Mouse (Mus musculus) embryo, embryonic 11.5 days (tissue): ENCODE results near the gene Oscar.
A peak's percentile ranks its signal among the peaks of the same experiment; 100 is the strongest.

Experiments used
- DNase-seq: peaks from one replicate; pipeline ENCODE4 v3.0.0-alpha.2; 2012; ENCODE audit warnings: low read depth, low spot score

Oscar gene

DNA sequence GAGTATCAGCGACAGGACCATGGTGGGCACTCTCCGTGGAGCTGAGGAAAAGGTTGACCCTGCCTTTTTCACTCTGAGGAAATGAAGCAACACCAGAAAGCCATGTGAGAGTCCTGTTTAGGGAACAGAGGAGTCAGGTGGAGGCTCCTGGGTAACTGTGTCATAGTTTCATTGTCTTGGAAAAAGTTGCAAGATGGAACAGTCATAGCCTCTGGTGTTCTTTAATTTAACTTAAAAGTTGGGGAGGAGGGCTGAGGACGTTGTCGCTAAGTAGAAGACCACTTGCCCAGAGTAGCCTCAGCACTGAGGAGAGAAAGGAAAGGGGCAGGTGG is at the start of gene Oscar:
Oscar (minus strand) TSS at position 101 of the 332 bp plus-strand sequence.
- no peak for DNase-seq

DNA sequence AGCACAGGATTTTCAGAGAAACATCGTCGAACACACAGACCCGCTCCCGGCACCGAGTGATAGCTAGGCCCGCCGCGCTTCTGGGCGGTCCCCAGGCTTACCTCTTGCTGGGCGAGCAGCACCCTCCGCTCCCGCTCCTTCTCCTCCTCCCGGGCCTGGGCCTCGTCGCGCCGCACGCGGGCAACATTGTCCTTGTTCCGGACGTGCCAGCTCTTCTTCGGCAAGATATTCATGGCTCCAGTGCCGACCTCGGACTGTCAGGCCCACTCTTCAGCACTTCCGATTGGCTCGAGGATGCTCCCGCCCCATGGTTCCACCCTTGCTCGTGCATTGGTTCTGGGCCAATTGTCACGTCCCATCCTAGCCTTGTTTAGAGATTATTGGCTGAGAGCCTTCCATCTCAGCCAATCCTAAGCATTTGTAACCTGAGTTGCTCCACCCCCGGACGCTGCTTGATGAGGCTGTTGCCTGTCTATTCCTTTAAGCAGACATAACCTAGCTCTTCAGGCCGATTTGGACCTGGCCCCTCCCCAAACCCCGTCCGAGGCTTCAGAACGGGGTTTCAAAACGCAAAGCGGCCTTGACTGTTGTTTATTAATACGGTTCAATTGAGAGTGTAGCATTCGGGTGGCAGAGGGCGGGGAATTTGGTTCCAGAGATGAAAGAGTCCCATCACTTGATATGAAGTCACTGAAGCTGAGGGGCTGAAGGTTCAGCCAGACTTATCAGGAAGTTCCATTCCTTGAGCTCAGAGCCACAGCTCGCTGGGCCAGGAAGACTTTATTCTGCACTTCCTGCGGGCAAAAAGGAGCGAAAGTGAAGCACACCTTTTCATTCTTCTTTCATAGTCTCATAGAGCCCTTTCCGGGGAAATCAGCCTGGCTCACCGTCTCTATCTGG is 49.5 kb upstream of the Oscar start, which contains the start of gene Leng1:
Leng1 (minus strand) TSS at position 626 of the 900 bp plus-strand sequence.
- DNase-seq = peak; percentile 91

DNA sequence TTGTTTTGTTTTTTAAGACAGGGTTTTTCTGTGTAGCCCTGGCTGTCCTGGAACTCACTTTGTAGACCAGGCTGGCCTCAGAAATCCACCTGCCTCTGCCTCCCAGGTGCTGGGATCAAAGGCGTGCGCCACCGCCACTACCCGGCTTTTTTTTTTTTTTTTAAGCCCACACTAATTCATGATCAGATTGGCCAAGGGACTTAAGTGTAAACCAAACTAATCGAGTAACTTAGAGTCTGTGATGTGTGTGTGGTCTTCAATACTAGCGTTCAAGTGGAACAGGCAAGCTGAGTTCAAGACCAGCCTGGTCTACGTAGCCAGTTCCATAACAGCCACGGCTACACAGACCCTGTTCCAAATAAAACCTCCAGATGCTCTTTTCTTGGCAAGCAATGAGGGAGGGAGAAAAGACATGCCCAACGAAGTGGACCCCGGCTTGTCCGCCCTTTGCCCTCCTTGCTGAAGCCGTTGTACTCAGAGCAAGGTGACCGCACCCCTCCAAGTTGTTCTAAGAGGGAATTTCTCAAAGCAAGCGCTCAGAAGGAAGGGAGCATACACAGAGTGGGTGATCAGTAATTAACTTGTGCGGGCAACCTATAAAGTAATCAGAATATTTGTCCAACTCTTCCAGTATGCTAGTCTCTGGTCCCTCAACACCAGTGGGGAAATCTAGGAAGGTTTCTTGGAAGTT is 48.7 kb upstream of the Oscar start:
- no peak for DNase-seq

DNA sequence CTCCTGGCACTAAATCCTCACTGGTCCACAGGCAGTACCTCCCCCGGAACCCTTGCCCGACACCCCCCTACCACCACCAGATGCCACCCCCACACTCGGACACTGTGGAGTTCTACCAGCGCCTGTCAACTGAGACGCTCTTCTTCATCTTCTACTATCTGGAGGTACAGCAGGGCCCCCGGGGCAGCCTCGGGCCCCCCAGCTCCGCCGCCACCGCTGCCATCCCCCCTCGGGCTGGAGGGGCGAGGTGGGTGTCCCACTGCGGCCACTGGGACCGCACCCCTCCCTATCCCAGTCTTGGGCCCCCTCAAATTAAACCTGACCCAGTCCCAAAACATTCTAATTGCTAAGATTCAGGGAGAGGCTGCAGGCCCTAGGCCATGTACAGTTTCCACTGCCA is 42.6 kb upstream of the Oscar start:
- DNase-seq = no peak

DNA sequence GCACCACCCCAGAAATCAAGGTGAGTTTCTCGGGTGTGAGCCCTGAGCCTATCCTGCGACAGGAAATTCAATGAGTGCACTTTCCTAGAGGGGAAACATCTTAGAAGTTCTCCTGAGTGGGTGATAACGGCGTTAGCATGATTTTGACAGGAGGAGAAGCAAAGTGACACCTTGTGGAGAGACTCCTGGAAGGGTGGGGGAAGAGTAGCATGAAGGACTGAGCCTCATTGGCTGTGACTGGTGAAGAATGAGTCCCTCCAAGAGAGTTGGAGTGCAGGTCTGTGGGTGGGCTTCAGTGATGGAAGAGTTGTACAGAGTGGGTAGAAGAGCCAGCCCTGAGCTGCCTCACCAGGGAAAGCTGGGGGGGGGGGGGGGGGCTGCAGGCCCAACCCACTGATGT is 41.0 kb upstream of the Oscar start:
- DNase-seq = no peak

DNA sequence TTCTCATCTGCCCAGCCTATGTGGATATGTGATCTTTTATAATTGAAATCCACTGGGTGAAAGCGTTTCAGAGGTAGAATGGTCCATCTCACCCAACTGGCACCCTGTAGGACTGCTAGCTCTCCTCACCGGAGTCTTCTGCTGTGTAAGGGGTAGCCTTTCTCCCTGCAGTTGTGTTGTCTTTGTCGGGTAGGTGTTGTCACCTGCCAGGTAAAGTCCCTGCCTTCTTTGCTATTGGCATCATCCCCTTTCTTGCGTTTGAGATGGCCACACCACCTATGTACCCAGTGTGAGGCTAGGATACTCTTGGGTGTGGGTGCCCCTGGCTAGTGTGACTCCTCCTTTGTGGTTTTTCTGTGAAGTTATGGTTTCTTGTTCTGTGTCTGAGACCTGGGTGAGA is 30.7 kb upstream of the Oscar start:
- DNase-seq = no peak

DNA sequence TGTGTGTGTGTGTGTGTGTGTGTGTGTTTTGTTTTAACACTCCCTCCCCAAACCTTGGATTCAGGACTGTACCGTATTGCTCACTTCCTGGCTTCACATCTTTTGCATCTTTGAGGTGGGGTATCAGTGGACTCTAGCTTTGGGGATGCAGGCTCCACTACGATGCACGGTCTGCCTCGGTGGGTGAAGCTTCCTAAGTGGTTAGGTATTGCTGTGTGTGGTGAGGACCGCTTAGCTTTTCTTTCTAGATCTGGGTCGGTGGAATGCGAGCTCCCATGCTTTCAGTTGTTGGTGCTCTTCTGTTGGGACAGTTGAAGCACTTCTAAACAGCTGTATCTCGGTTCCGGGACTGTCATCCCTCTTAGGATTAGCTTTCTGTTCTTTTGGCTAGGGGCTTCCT is 30.2 kb upstream of the Oscar start:
- DNase-seq = no peak

DNA sequence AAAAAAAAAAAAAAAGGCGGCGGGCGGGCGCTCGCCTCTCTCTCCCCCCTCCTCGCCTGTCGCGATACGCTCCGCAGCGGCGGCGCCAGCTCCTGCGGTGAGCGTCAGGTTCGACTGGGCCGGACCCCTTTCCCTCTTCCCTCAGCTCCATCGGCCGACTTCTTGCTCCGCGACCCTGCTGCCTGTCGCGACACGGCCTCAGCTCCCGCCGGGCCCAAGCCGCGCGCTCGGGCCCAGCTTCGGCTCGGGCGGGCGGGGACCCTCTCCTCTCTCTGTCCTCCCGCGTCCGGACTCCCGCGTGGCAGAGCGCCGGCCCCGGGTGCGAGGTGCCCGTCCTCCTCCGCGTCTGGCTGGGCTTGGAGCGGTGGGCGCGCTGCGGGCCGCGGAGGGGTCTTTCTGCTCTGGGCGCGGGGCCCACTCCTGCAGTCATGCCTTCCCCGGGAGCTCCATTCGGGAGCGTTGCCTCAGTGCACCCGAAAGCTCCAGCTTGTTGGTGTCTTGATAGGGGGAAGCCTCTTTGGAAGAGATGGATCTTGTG is 29.6 kb upstream of the Oscar start:
- DNase-seq = no peak

DNA sequence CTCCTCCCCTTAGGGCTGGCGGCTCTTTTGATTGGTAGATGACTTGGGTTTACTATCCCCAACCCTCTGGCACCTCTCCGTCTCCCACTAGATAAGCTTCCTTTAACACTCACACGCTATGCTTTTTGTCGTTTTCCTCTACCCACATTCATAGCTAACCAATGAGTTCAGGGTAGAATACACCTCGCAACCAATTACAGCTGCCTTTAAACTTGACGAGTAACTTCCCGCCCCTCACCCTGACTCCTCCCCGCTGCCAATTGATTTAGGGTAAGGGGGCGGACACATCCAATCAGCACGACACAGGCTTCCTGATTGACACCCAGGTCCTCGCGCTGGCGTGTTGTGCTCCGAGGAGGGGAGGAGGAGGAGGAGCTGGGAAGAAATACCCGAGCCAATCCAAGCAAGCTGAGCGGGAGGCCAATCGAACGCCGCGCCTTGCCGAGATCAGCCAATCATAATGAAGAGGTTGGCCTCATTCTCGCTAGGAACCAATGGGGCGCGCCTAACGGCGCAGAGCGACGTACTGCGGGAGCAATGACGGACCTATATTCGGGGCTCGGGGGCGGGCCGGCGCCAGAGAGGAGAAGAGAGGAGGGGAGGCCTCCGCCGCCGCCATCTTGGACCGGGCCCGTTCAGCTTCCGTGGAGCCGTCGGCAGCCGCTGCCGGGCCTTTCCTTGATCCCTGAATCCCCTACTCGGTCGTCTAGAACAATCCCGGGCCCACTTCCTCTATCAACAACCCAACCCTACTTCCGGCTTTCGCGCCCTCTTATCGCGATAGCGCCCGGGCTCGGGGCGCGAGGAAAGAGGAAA is 28.9 kb upstream of the Oscar start, which contains the start of gene Cnot3:
Cnot3 (plus strand) TSS at position 597 of the 816 bp plus-strand sequence.
- peak; percentile 97 for DNase-seq

DNA sequence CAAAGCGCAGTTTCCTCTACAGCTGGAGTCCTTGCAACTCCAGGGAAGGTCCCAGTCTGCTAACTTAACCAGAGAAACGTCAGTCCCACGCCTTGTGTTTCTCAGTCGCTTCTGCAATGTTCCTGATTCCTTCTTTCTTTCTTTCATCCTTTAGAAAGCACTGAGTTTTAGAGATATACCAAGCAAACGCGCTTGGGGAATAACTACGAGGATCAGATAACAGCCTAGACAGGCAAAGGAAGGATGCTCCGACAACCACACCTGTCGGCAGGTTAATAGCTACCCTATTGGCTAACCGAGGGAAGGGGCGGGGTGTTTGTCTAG is 28.4 kb upstream of the Oscar start:
- no peak for DNase-seq

DNA sequence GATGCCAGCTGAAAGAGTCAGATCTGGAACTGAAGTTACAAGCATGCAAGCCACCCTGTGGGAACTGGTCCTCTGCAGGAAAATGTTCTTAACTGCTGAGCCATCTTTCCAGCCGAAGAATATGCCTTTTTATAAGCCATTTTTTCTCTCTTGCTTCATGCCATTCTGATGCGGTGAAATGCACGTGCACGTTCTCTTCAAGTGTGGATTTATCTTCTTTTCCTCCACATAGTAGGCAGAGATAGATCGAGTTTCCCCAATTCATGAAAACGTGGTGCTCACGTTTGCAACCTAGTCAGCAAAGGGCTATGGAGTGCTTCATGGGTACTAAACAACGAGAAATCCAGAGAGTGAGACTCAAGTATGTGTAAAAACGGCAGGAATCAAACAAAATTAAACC is 27.9 kb upstream of the Oscar start:
- DNase-seq = no peak

DNA sequence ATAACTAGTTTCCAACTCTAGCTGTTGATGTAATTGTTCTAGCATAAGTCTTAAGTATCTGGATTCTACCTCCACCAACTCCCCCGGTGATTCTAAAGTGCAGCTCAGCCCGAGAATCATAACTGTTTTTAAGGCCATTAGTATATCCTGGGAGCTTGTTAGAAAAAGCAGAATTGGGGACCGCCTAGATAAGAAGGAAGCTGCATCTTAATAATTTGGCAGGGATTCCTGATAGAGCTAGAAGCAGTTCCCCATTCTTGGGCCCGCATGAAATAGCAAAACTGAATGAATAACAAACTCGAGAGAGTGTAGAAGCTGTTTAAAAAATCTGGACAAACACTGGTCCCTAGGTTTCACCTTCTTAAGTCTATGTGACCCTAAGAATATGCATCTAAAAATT is 27.5 kb upstream of the Oscar start:
- no peak for DNase-seq

DNA sequence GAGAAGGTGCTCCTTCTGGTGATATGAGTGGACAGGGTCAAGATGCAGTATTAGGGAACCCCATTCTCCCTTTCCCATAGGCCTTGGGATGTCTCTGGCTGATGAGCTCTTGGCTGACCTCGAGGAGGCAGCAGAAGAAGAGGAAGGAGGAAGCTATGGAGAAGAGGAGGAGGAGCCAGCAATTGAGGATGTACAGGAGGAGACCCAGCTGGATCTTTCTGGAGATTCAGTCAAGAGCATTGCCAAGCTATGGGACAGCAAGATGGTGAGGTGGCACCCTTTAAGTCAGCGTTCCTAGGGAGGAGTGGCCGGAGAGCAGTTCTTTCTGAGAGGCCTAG is 14.5 kb upstream of the Oscar start:
- DNase-seq = no peak

DNA sequence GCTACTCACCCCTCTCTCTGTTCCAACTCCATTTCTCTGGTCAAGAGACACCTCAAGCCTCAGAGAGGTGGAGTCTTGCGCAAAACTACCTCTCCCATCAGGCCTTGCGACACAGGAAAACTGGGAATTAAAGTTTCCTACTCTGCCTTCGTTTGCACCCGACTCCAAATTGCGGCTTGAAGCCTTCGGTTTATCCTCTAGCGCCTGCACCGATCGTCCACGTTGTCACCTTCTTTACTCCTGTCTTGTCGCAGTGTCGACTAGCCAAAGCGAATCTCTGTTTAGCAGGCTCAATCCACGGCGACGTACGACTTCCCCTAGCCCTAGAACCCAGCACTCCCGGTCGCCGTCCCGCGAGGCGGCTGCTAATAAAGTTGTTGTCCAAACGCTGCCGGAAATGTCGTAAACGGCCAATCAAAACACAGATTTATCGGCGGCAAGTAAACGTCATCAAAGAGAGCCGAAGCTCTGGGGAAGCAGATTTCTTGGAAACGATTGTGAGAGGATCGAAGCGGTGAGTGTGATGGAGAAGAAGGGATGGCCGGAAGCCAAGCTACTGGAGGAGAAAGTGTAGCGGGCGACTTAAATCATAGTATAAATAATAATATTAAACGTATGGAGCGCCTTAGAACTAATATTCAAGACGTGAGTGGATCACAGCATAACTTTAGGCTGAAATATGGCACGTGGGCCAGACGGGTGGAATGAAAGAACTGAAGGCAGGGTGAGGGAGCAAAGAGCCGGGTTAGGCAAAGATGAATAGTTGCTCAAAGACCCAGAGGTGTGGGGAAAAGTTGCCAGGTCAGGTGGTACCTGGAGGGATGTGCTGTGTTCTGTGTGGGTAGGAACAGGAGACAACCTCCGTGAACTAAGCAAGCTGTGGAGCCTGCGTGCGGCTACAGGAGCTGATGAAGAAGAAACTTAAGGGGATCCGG is 13.9 kb upstream of the Oscar start, which contains the start of the genes Tfpt and Prpf31:
Tfpt (minus strand) TSS at position 387 of the 935 bp plus-strand sequence.
Prpf31 (plus strand) TSS at position 443 of the 935 bp plus-strand sequence.
- peak; percentile 91 for DNase-seq

DNA sequence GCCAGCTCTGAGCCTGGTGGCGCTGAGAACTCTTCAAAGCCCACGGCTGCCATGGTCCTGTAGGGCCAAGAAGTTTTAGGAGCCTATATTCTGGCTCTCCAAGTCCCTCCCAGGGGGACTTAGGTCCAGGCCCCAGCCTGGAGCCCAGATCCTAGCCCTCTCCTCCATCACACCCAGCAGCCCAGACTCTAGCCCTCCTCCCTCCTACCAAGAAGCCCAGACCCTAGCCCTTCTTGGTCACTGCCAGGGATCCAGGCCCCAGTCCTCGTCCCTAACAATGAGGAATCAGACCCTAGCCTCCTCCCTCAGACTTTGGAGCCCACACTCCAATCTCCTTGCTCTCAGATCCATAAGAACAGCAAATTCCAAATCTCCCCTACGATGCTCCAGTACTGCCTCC is 13.1 kb upstream of the Oscar start:
- DNase-seq = no peak

DNA sequence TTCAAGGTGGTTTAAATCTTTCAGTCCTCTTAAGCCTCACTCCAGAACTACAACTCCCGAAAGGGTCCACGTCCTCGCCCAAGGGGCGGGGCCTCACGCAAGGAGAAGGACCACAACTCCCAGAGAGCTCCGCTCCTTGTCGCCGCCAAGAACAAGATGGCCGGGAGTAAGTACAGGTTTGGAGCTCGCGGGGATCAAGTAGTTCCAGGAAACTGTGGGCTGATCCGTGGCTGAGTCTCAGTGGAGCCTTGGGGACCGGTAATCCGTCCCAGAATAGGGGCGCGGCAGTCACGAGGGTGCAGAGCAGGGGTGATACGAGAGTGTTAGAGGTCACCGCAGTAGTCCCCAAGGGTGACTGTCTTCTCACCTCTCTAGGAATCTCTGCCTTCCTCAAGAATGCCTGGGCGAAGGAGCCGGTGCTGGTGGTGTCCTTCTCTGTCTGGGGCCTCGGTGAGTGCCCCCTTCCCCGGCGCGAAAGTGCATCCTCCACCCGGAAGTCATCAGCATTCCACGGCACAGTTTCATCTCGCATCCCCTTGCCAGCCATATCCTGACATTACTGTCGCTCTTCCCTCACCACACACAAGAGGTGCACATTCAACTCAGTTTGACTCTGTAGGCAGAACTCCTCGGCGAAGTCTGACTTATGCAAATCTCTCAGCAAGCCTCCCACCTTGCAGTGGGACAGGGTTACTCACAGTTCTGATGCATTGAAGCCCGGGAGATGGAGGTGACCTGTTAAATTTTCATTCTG is 1.5 kb upstream of the Oscar start, which contains the start of gene Ndufa3:
Ndufa3 (plus strand) TSS at position 132 of the 754 bp plus-strand sequence.
- peak; percentile 87 for DNase-seq

DNA sequence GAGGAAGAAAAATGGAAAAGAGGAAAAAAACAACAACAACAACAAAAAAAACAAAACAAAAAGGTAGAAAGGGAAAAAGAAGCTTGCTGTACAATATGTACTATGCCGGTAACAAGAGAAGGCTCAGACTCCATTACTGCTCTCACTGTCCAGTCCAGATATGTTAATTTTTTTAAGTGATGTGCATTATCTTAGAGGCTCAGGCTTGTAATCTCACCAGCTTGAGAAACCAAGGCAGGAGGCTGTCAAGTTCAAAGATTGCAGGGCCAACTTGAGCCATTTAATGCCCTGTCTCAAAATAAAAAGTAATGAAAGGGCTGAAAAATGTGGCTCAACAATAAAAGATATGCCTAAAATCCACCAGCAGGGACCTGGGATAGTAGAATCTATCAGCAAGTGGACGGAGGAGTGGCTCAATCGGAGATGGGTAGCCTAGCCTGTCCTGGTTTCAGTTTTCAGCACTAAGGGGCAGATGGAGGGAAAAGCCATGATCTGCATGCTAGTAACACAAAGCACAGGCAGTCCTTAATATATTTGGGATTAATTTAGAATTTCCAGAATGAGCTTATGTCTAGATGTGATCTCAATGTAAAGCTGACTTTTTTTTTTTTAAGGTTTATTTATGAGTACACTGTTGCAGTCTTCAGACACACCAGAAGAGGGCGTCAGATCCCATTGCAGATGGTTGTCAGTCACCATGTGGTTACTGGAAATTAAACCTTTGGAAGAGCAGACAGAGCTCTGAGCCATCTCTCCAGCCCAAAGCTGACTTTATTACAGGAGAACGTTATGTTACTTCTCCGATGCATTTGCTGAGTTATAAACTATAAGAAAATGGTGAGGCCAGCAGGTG is 658 bp upstream of the Oscar start:
- DNase-seq = no peak

DNA sequence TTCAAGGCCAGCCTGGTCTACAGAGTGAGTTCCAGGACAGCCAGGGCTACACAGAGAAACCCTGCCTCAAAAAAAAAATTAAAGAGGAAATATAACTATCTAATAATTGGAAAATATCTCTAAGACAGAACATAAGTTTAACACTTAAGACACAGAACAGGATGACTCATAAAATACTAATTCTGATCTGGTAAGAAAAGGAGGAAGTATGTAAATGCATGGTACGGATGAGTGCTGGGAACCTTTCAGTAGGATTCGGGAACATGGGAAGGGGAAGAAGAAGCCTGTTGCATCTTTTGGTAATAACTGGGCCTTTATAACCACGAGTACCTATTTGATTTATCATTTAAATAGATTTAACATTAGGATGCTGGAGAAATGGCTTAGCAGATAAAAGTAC is 1.9 kb downstream of the Oscar start:
- DNase-seq = no peak

DNA sequence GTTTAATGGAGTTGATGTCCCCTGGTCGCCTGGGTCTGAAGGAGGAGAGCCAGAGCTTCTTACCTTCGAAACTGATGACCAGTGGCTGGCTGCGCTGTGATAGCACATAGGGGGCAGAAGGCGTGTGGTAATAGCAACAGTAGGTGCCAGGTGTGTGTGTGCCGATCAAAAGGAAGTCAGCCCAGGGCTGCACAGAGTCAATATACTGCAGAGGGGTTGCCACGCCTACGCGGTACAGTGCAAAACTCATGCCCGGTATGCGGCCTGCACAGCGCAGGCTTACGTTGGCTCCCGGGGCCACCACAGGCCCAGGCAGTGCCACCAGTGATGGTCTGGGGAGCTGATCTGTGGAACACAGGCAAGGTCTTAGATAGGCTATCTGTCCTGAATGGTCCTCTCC is 5.0 kb downstream of the Oscar start:
- DNase-seq = no peak
